Mouse (Mus musculus) ovary, postnatal 14 days (tissue): ENCODE results near the gene Cyfip2.

Source experiments
- DNase-seq: peaks from one replicate; pipeline ENCODE4 v3.0.0; 2022; ENCODE audit warnings: low spot score

Cyfip2 gene

DNA sequence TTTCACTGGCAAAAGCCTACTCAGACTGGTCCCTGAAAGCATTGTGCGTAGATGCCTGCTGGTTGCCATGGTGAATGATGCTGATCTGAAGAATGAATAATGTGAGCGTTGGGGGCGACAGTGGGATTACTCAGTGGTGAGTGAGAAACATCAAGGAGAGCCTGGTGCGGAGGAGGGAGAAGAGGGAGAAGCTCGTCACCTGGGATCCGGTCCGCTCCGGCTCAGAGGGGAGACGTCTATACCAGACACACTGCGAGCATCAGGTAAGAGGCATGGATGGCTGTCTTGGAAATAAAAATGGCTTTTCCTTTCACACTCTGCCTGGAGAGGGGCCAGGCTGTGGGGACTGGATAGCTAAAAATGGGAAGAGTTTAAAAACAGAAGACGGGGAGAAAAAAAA is 77.3 kb downstream of the Cyfip2 start, which contains the start of gene Fndc9:
Gene Fndc9 (plus strand): TSS at position 198 of the 400 bp plus-strand sequence.
- no peak for DNase-seq

- no peak for DNase-seq
Observed at GRCm38 (mm10) chr11:46233966-46234365, 78.7 kb downstream of the Cyfip2 start.

- DNase-seq, result no peak
Observed at GRCm38 (mm10) chr11:46232803-46233202, 79.9 kb downstream of the Cyfip2 start.

DNA sequence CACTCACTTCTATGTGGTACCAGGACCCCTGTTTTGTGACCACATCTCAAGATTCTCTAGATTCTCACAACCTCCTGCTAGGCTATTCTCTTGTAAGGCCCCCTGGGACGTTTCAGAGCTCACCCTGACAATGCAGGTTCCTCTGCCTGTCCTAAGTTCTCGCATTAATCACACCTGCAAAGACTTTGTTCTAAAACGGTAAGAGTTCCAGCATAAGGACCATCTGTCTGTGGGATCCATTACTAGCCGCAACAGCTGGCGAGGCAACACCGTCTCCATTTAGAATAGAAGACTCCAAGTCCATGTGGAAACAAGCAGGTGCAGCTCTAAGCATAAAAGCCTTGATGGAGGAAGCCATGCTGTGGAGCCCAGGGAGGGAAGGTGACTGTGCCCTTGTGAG is 82.5 kb downstream of the Cyfip2 start:
- DNase-seq, result no peak

- DNase-seq, result no peak
Observed at GRCm38 (mm10) chr11:46225345-46225744, 87.3 kb downstream of the Cyfip2 start.

DNA sequence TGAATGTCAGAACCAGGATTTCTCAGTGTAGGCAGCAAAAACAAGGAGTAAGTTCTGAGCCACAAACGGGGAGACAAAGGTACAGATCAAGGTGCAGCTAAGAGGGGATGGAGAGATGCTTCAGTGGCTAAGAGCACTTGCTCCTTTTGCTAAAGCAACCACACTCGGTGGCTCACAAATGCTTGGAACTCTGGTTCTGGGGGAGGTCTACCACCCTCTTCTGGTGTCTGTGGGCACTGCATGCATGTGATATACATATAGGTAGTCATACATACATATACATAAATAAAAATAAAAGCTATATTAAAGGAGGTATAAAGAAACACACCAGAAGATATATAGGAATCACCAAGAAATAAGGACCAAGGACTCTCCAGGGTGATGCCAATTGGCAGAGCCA is 89.1 kb downstream of the Cyfip2 start:
- no peak for DNase-seq

- no peak for DNase-seq
Observed at GRCm38 (mm10) chr11:46220211-46220610, 92.4 kb downstream of the Cyfip2 start.

GRCm38 (mm10) chr11:46219380-46219779 is 93.3 kb downstream of the Cyfip2 start:
- no peak for DNase-seq

DNA sequence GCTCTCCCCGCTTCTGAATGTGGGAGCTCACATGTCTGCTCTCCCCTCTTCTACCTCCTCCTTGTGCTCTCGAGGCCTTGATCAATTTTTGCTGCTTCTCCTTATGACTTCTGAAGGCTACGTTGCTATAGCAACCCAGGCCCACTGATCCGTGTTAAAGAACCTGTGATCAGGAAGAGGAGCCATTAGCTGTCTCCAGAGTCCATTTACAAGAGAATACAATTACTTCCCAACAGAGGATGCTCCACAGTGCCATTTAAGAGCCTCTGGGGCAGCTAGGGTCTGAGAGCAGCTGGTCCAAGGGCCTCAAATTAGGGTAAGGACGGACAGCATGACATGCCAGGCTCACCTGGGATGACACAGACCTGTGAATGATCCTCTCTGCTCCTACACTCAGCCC is 94.1 kb downstream of the Cyfip2 start:
- DNase-seq, result no peak

DNA sequence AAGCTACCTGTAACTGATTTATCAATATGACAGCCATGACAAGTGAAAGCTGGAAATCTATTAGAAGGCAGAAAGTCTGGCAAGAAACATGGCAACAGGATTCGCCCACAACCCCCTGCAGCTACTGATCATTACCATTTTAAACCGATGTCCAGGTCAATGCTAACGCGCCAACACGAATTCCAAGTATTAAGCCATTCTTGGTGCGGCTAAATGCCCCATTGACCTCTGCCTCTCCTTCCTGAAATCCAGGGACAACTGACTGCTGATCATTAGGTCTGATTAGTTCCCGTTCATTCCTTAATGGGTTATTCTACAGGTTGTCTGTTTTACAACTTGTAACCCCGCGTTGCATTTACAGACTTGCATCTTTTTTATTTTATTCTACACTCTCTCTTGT is 95.0 kb downstream of the Cyfip2 start:
- DNase-seq, result no peak

DNA sequence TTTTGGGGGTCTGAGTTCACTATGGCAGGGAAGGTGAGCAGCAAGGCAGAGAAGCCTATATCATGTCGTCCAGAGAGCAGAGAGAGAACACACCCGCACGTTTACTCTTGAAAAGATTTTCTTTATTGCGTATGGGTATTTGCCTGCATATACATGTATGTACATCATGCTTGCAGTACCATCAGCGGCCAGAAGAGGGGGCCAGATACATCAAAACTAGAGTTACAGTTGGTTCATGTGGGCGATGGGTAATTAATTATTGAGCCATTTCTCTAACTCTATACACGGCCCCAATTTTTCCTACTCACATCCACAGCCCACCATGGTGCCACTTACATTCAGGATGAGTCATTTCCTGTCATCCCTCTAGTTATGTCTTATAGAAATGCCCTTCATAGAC is 96.0 kb downstream of the Cyfip2 start:
- DNase-seq, result no peak

GRCm38 (mm10) chr11:46215354-46215753 is 97.3 kb downstream of the Cyfip2 start:
- peak; percentile 53 for DNase-seq

DNA sequence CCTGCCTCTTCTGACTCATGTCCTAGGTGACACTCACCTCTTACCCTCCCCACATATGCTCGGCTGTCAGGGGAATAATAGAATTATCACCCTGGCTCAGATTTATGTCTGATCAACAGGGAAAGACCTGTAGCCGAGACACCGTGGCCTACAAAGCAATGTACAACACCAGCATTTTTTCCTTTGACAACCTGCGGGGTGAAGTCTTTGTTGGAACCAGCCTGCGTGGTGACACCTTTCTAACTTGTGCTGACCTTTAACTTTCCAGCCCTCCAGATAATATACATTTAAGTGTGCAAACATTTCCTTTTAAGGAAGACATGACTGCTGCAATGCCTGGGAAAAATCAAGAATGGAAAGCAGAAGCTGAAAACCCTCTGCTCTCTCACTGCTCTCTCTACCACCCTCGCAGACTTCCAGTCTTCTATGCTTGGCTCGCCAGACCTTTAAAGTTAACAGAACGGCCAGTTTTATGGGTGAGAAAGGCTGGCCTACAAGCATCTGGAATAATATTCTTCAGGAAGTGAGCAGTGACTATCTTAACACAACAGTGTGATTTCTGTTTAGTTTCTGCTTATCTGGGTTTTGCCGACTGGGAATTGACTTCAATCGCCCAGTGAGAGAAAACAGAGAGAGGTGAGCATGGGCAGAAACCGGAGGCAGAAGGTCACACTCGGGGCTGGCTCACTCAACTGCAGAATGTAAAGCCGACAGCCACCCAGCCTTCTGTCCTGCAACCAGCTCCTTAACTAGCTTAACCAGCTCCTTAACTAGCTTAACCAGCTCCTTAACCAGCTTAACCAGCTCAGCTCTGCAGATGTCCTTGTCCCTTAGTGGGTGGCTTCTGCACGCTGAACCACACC is 98.1 kb downstream of the Cyfip2 start:
- DNase-seq, result no peak

DNA sequence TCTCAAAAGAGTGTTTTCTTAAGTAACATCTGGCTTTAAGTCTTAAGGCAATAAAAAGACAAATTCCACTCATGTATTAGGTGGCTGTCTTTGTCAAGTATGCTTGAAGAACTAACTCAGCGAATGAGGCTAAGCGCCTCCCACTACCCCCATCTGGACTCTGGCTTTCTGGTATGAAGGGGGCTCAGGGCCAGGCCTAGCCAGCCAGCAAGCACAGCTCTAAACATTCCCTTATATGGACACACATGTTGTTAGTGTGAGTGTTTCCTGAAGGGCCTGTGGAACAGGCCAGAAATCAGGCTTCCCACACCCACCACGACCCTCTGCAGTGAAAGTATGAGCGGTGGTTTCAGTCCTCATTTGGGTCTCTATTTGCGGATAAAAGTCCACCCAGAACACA is 98.8 kb downstream of the Cyfip2 start:
- DNase-seq, result no peak

DNA sequence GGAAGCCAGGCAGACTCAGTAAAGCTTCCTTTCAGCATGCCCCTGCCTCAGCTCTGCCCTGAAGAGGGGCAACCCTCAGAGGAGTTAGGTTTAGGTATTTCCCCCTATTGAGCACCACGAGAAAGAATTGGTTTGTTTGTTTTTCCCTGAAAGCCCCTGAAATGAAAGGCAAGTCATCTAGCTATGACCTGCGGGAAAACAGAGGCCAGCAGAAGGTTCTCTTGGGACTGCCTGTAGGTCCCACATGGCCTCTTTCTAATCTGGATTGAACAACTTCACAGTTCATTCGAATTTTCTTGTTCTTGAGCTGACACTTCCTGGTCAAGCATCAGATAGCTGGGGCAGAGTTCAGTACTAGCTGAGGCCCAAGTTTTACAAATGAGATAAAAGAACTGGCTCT is 100.8 kb downstream of the Cyfip2 start:
- no peak for DNase-seq

DNA sequence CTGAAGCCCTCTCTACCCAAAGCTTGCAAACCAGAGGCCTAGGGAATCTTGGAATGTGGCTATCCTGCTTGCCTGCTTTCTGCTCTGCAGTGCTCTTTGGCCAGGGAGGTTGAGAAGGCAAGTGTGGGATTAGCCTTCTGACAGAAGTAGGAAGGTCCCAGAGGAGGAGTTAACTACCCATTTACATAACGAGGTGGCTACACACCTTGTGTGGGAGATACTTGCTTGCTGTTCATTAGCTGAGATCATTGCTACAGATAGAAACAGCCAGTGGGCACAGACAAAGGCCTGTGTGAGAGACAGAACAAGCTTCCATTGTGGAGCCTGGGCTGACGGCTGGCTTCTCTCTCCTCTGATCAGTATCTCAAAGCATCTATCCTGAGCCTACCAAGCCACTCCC is 102.8 kb downstream of the Cyfip2 start:
- no peak for DNase-seq

GRCm38 (mm10) chr11:46205639-46206409 is 106.8 kb downstream of the Cyfip2 start:
- no peak for DNase-seq

DNA sequence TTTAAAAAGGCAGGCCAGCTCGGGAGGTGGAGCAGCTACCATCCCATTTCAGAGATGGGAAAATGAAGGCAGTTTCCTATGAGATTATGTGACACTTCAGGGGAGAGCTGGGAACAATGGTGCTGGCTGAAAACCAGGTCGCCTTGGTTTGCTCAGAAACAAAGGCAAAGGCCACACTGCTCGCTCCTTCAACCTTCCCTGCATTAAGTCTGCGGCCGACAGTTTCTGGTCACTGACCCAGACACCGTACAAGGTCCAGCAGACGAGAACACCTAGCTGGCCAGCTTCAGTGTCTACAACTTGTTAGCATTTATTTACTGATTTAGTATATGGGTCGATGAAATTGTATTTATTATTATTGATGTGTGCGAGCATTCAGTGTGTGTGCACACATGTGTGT is 107.8 kb downstream of the Cyfip2 start:
- no peak for DNase-seq

DNA sequence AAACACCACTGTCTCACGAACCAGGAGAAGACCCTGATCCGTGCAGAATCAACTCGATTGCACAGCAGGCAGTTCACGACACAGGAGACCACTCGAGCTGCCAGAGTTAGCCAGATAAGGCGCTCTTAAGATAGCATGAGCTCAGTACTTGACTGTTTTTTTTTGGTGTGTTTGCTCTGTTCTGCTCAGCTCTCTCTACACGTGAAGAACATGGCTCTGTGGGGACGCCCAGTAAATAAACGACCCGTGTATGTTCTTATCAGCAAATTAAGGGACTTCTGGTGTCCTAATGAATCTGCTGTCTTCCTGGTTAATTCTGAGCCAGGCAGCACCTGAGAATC is 110.1 kb downstream of the Cyfip2 start:
- no peak for DNase-seq

- no peak for DNase-seq
Observed at GRCm38 (mm10) chr11:46201636-46202546, 110.8 kb downstream of the Cyfip2 start.

- no peak for DNase-seq
Observed at GRCm38 (mm10) chr11:46200664-46201063, 112.0 kb downstream of the Cyfip2 start.

- no peak for DNase-seq
Observed at GRCm38 (mm10) chr11:46194175-46194574, 118.5 kb downstream of the Cyfip2 start.
